Mouse (Mus musculus) G1E-ER4 (cell line): Measurements from ENCODE around the gene Mrpl4. TPM values are rescaled to one million over a fixed set of nuclear protein-coding genes. Genes with fewer than 3 reads are reported as not detected.

Experiments
- GATA1 ChIP-seq: IDR thresholded peaks from one replicate; pipeline ENCODE4 v1.8.0; 2012; ENCODE audit warnings: low read length, inconsistent platforms
- polyA plus RNA-seq: library from polyadenylated mRNA; stranded (reverse); fragments of >175 nt; gene quantifications from 2 replicates; pipeline ENCODE4 v1.2.3, GENCODE M21; 2012

The Mrpl4 gene
- 88.1 and 110 TPM in 2 replicates for polyA plus RNA-seq

DNA sequence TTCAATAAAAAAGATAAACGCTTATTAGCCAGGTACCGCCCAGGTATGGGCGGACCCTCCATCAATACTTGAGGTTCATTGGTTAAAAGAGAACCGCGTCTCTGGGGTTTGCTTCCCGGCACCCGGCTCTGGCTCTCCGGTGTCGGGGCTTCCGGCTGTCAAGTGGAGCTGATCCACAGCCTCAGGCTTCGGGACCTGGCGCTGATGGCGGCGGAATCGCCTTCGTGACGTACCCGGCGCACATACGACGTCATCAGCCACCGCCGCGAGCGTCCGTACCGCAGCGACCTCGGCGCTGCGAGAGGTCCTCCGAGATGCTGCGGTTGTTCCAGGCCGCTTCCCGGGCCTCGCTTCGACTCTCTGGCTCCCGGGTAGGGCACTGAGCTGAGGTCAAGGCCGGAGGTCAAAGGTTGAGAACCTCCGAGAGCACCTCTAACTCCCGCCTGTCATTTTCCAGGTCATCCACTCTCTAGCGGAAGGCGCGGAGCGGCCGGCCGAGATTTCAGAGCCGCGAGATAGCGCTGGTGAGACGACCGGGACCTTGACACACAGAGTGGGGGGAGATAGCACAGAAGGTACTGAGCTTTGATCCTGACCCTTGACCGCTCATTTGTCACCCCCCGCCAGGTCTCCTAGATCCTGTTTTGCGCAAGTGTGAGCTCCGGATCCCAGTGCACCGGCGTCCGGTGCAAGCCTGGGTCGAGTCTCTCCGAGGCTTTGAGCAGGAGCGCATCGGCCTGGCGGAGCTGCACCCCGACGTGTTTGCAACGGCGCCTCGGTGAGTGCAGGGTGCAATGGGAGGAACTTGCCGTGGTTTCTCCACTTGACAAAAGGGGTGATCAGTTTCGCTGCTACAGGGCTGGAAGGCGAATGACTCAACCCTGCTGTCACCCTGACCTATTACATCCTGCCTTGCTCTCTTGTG, at the start of gene Mrpl4:
Gene Mrpl4, plus strand, starts transcription at position 112 of the 925 bp plus-strand sequence.
- no peak for TF ChIP-seq GATA1

DNA sequence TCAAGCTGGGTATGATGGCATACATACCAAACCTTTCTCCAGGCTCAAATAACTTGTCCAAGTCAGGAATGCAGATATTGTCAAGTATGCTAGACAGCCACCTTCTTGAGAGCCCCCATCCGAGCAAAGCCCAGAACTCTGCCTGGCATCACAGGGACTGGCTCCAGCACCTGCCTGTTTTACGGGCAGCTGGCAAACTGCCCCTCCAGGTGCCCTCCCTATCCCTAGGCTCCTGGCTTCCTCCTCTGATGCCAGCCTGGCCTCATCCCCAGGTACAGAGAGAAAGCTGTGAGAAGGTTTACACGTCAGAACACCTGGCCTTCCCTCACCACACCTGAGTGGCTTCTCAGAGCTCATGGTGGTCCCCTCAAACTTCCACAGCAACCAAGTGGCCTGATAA, 45.5 kb upstream of the Mrpl4 start:
- TF ChIP-seq GATA1 = no peak

DNA sequence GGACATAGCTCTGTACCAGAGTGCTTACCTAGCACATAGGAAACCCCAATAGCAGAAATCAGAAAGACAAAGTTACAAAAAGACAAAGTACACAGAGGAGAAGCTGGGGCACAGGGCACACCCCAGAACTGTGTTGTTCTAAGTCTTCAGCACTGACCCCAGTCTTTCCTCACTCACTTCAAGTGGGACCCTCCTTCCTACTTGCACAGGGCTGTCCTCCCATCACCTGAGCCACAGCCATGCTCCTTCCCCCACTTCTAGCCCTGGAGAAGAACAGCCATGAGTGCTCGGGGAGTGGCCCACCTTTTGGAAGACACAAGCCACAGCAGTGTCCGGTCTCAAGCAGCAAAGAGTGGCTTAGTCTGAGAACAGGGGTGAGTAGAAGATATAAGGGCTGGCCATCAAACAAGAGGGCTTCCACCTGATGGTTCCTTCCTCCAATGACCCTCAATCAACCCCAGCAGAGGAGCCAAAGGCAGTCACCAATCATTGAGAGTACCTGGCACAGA, 43.1 kb upstream of the Mrpl4 start, which contains the start of gene Dnmt1:
Gene Dnmt1, minus strand, starts transcription at position 459 of the 509 bp plus-strand sequence.
- TF ChIP-seq GATA1 = no peak

DNA sequence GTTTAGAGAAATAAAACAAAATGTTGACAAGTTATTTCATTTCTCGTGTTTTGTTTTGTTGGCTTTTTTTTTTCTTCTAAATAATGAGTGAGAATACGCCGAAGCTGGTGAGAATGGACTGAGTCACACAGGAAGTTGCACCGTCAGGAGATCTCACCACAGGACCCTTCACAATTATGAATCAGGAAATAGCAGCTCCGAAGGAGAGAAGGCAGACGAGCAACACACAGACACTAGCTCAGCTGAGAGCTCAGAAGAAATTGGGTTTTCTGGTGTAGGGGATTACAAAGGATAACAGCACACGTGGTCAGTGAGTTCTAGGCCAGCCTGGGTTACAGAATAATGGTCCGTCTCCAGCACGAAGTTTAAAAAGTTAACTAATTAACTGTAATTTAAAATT, 41.0 kb upstream of the Mrpl4 start:
- TF ChIP-seq GATA1 = no peak

DNA sequence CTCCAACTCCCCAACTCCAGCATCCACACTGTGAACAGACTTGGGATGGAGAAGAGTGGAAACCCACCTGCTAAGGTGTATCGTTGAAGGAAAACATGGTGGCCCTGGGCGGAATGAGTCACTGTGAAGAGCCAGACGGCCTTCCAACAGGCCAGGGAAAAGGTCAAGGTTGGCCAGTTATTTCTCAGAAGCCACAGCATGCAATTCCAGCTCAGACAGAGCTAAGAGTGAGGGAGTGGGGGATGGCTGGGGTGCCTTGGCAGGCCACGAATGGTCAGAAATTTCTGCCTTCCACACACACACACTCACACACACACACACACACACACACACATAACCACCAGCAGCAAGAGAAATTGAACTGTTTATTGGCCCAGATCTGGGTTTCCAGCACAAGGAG, 36.9 kb upstream of the Mrpl4 start:
- no peak for TF ChIP-seq GATA1

DNA sequence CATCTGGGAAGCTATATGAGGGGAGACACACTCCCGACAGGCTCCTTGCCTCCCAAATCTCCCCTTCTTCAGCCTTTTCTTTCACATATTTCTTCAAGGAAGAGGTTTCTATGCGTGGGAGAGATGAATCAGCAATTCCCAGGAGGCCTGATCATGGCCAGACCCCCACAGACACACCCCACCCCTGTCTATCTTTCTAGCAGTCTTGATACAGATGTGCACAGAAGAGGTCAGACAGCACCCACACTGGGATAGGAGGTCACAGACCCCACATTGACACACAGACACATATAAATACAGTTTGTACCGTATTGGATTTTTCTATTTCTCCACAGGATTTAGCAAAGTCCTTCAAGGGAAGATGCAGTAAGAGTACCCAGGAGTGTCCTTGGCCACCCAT, 36.5 kb upstream of the Mrpl4 start:
- TF ChIP-seq GATA1 = no peak

DNA sequence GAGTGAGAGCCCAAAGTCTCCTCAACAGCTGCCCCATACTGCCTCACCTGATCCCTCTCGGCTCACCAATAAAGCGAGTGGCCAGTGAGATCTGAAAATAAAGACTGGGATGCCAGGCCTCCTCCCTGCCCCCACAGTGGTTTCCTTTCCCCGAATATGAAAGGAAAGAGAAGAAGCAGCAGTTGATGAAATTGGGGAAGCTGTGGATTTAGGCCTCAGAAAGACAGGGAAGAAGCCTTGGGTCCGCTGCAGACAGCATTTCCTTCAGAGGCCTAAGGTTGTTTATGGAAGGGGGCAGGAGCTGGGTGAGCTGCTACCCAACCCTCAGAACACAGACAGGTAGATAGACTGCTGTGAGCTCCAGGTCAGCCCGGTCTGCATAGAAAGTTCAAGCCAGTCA, 35.8 kb upstream of the Mrpl4 start:
- TF ChIP-seq GATA1 = no peak

DNA sequence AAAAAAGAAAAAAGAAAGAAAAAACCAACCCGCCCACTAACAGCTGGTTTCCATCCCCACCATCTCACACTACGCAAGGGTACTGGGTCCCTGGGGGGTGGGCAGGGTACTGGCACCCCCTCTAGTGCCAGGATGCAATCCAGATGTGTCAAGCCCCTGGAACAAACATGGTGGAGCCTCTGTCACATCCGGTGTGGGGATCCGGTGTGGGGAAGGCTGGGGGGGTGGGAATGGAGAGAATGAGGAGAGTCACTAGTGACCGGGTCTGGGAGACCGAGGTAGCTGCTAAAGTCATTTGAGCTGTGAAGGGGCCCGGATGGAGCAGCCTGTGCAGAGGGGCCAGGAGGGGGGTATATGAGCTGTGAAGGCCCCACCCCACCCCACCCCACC, 30.8 kb upstream of the Mrpl4 start:
- no peak for TF ChIP-seq GATA1

DNA sequence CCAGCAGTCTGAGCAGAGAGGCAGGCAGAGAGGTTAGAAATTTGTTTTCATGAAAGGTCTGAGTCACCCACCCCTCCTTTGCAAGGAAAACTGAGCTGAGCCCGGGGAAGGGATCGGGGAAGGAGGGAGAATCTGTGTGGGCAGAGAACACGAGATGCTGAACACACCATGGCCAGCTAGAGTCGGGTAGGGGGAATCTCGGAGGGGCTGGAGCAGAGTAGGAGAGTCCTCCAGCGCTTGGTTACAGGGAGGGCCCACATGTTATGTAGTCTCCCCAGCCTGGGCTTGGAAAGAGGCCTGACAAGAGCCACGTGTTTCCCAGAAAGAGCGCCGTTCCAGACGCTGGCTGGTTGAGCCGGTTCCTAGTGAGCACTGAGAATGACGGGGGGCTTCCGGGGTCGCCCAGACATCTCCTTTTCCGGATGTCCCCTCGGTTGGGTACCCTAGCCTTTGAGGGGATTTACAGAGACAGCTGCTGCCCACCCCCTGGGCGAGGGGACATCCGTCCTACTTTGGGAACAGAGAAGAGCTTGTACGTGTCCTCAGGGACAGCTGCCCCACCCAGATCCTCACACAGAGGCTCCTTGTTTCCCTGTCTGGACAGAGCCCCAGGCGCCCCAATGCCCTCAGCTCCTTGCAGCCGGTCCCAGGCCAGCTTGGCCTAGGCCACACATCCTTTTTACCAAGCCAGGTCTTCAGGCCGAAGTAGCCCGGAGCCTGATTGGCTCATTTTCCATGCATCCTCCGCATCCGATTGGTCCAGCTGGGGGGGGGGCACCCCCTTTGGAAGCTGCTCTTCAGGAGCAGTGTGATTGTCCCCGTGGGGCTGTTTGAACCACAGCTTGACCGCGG, 30.2 kb upstream of the Mrpl4 start:
- TF ChIP-seq GATA1 = no peak

DNA sequence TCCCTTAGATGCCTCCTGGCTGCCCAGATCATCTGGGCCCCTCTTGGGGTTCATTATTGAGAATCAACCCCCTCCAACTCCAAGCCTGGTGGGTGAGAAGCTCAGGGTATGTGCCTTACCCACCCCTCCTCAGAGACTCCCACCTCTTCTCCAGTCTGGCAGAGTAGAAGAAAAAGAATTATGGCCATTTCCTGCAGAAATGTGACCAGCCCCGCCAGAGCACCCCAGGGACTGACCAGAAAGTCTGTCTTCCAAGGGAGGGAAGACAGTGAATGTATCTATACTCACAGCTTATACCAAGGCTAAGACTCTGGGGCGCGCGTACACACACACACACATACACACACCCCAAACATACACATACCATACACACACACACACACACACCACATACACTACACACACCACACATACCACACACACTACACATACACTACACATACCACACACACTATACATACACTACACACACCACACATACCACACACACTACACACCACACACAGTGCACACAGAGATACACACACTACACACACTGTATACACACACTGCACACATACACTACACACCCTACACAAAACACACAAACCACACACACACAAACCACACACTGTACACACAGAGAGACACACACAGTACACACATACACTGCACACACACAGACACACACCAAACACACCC, 29.4 kb upstream of the Mrpl4 start:
- TF ChIP-seq GATA1 = no peak

DNA sequence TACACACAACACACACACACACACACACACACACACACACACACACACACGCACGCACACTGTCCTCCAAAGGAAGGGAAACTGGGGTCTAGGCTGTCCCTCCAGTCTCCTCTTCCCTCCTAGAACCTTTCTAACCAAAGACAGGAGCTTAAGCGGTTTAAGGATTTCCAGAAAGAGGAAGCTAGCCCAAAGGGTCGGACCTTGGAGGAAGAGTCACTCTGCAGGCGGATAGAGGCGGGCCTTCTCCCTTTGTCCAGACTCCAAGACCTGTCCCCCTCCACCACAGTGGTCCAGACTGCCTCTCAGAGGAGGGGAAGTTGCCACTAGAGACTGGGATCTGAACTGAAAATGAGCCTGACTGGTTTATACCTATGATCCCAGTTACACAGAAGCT, 28.9 kb upstream of the Mrpl4 start:
- no peak for TF ChIP-seq GATA1

DNA sequence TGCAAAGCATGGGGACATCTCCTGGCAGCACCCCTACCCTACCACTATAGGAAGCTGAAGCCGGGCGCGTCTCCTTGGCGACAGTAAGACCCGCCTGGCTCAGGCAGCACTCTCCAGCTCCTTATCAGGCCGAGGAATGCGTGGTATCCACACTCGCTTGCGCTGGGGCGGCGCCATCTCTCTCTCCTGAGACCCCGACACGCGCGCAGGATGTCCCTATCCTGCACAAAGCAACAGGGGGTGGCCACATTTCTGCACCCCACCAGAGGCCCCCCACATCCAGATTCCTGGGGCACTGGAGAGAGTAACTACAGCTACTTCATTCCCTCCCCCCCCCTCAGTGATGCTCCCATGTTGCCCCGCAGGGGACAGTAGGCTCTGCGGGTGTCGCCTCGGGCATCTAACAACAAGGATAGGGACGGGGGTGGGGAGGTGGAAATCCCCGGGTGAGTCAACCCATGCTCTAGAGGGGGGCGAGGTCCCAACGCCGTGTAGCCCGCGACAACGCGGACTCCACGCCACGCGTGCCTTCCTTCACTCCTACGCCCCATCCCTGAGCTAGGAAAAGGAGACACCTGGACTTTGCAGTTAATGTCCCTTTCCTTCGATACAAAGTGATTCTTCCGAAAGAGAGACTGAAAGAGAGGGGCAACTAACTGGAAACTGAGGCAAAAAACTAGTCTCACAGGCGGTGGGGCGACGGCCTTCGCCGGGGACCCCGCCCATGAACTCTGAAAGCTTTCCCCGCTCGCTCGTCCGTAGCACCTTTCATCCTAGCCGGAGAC, 26.9 kb upstream of the Mrpl4 start:
- TF ChIP-seq GATA1 = no peak

DNA sequence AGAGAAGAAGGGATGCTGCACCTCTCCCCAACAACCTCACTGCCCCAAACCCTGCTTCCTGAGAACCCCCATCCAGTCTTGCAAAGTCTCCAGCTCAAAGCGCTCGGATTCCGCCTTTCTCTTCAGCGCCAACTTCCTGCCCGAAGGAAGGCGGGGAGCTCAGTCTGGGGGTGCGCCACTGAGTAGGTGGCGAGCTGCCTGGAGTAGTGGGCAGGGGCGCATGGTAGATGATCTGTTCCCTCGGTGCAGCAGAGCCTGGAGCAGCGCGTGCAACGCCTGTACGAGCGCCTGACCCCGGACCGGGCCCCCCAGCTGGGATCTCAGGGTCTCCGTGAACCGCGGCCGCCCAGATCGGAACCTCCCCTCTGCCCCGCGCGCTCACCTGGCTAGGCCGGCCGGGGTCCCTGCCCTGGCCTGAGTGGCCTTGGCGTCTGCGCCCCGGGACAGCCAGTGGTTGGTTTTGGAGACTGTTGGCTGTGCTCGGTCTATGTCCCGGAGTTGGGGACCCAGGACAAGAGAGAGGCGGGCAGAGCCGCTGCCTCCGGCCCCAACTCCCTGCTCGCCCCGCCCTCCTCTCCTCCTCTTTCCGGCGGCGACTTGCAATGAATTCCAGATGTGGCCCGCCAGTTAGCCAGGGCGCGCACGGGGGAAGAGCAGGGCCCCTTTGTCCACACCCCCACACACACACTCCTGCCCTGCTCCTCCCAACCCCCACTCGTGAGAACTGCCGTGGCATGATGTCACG, 26.1 kb upstream of the Mrpl4 start, which contains the start of gene S1pr2:
Gene S1pr2, minus strand, starts transcription at position 566 of the 745 bp plus-strand sequence.
- no peak for TF ChIP-seq GATA1
